Mouse (Mus musculus) cerebellum, adult 11-12 months (tissue): ENCODE results near the gene Ctcfl.
"Not testable (repeated sequence)": the region's sequence is repeated elsewhere in the genome, so short reads cannot be mapped to it uniquely, and the experiment has no call there.

Experiments
- DNase-seq: peaks from one replicate; pipeline ENCODE4 v3.0.0; 2022

Gene Ctcfl

DNA sequence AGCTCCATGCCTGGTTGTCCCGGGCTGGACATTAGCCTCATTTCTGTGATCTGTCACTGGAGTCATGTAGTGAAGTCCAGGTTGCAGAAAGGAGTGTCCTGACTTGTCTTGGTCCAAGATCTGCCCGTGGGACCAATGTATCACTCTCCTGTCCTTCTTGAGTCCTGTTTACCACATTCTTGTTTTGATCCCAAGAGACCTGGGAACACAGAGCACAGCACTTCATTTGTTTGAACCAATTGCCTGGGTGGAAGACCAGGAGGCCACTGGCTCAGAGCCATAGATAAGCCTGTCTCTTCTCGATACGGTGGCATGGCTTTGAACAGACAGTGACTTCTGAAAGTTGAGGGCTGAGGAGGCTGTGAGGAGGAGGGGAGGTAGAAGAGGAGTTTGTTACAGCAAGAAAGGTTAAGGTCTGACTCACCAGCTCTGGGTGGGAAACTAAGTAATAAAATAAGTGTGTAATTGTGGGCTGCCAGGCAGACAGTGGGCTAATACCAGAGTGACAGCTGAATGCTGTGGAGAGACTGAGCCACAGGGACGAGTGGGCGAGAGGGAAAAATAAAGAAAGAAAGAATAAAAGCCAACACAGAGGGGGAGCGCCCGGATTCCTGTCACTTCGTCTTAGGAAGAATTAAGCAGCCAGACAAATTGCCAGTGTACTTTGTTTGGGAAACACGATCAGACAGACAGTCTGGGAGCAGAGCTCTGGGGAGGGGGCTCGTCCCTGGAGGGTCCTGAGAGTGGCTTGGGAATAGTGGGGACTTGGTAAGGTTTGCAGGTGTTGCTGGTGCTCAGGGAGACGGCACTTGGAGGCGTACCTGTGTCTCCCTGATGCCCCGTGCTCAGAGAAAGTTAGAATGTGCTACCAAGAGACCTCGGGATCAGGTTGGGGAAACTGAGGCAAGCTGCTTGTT lies 19.3 kb upstream of the Ctcfl start:
- no peak for DNase-seq

DNA sequence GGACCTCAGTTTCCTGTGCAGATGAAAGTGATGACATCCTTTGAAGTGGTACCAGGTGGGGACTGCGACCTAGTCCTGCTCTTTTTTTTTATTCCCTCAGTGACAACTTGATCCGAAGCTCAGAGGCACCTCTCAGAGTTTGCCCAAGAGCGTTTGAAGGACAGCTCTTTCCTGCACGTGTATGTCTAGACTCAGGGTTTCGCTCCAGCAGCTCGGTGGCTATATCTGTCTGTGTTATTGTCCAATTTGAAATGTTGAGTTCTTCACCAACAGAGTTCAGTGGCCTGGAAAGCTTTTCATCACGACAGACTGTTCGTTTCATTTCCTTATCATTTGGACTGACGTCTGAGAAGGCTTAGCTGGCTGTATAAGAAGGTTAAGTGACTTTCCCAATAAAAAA lies 15.4 kb upstream of the Ctcfl start:
- no peak for DNase-seq

DNA sequence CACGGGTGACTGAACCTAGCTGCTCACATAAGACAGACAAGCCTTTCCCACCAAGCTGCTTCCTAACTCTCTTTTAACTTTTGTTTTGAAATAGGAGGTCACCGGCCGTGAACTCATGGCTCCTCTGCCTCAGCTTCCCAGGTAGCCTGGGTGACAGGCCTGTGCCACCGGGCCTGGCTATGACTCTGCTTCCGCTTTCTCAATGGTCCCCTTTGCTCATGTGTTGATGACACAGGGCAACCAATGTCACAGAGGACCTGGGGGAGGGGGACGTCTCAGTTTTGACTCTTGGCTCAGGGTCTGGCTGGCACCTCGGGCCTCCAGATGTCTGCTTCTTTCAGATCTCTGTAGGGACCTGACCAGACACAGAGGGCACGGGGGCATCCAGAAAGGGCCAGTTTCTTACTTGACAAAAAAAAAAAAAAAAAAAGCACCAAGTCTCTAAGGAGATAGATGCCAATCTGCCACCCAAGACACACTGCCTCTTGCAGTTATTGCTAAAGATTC lies 13.5 kb upstream of the Ctcfl start:
- DNase-seq: no peak

GRCm38 (mm10) chr2:173132262-173132661 lies 12.9 kb upstream of the Ctcfl start:
- no peak for DNase-seq

GRCm38 (mm10) chr2:173129111-173129510 lies 9.8 kb upstream of the Ctcfl start:
- no peak for DNase-seq

- DNase-seq: no peak
These were observed 7.1 kb upstream of the Ctcfl start for GRCm38 (mm10) chr2:173126386-173126785.

GRCm38 (mm10) chr2:173124022-173124735 lies 4.9 kb upstream of the Ctcfl start:
- no peak for DNase-seq

DNA sequence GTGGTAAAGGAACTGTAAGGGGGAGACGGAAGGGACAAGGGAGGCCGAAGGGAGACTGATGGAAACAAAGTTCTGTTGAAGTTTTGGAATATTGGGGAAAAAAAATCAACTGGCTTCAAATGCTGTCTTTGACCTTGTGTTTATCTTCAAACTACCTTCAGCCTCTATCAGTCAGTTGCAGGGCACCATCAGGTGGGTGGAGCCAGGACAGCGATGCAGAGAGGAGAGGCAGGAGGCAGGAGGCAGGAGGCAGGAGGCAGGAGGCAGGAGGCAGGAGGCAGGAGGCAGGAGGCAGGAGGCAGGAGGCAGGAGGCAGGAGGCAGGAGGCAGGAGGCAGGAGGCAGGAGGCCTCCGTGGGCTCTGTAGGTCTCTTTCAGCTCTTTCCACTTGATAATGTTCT lies 792 bp upstream of the Ctcfl start:
- not testable (repeated sequence) for DNase-seq

DNA sequence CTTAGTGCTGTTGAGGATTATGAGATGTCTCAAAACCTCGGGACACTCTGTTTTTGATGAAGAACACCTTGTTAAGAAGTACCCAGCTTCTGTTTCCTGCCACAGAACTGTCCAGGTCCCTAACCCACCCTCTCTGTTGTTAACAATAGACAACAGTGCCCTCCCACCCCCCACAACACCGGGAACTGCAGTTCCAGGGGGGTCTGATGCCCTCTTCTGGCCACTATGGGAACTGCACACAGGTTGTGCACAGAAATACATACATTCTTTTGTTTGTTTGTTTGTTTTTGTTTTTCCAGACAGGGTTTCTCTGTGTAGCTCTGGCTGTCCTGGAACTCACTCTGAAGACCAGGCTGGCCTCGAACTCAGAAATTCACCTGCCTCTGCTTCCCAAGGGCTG lies 5.5 kb downstream of the Ctcfl start:
- DNase-seq: not testable (repeated sequence)

DNA sequence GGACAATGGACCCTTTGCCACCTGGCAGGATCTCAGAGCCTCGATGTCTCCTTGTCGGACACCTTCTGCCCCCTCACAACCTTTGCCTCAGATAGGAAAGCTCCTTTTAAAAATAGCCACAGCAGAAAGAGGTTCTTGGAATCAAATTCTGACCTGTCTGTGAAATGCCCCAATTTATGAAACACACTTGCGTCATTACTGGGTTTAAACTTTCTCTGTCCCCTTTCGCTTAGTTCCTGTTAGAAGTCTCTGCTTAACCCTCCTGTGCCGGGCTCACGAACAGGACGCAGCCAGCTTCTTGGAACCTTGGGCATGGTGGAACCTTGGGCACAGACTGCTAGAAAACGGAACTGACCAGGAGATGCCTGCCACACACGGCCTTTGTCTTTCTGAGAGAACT lies 8.8 kb downstream of the Ctcfl start:
- DNase-seq: no peak

- no peak for DNase-seq
These were observed 9.8 kb downstream of the Ctcfl start for GRCm38 (mm10) chr2:173109510-173109909.

- no peak for DNase-seq
These were observed 10.7 kb downstream of the Ctcfl start for GRCm38 (mm10) chr2:173108509-173109190.

GRCm38 (mm10) chr2:173106889-173107785 lies 12.2 kb downstream of the Ctcfl start:
- DNase-seq: peak; percentile 8

GRCm38 (mm10) chr2:173106409-173106808 lies 12.9 kb downstream of the Ctcfl start:
- DNase-seq: no peak

- not testable (repeated sequence) for DNase-seq
These were observed 22.0 kb downstream of the Ctcfl start for GRCm38 (mm10) chr2:173097337-173097736.

DNA sequence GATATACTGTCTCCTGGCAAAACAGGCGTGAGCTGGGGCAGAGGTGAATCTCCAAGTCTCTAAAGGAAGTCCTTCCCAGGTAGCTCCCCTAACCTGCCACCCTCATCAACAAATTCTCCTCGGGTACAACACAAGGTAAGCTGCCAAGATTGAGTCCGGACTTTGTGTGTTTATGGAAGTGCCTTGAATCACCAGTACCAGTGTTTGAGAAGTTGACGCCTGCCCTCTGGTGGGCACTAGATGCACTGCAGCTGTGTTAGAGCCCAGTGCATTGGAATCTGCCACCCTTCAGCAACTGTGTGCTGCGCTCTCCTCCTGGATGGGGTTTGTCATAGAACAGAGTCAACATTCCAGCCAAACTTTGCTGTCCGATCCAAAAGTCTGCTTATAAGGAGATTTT lies 29.9 kb downstream of the Ctcfl start:
- peak; percentile 49 for DNase-seq

- DNase-seq: no peak
These were observed 31.9 kb downstream of the Ctcfl start for GRCm38 (mm10) chr2:173087405-173087804.

DNA sequence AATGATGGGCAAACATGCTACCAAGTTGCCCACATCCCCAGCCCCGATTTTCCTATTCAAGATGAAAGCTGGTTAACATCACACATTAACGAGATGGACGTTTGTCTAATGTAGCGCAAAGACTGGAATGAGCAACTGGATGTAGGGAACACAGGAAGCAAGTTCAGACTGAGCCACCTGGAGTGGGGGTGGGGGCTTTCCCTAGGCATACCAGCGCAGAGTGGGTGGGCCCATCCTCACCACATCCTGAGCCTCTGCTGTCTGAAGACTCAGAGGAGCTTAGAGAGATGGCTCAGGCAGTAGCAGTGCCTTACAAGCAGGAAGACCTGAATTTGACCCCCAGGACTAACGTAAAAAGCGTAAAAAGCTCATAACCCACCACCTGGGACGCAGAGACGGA lies 33.6 kb downstream of the Ctcfl start:
- DNase-seq: no peak

DNA sequence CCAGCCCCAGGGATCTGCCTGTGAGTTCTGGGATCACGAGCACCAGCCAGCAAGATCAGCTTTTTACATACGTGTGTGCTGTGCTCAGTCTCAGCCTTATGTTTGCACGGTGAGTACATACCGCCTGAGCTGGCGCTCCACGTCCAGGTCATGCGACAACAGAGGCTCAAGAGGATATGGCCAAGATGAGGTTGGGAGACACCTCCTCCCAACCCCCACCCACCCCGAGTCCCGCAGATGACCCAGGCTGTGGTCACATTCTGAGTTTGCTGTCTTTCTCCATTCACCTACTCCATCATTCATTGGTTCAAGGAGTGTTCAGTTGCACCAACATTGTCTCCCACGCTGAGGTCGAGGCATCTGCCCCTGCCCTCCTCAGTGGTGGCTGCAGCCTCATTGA lies 34.5 kb downstream of the Ctcfl start:
- DNase-seq: no peak

DNA sequence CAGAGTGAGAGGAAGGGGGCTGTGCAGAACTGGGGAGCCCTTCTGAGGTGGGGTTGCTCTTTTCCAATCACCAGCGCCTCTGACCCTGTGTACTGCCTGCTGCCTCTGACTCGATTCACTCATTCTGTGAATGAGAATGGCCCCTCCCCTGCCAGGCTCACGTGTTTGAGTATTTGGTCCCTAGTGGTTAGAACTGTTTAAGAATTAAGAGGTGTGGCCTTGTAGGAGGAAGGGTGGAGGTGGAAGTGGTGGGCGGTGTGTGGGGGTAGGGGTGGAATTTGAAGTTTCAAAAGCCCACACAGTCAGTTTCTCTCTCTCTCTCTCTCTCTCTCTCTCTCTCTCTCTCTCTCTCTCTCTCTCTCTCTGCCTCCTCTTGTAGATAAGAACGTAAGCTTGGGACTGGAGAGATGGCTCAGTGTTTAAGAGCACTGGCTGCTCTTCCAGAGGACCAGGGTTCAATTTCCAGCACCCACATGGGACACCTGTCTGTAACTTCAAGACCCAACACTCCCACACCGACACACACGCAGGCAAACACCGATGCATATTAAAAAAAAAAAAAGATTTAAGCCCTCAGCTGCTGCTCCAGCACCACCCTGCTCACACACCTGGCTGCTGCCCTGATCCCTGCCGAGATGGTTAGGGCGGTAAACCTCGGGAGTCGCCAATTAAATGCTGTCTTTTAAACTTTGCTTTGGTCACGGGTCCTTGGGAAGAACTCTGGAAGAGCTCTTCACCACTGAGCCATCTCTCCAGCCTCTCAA lies 35.4 kb downstream of the Ctcfl start:
- DNase-seq: no peak

- DNase-seq: no peak
These were observed 36.2 kb downstream of the Ctcfl start for GRCm38 (mm10) chr2:173083106-173083505.
